ENCODE assay signal across 27 mouse cellular contexts in the genomic region with DNA sequence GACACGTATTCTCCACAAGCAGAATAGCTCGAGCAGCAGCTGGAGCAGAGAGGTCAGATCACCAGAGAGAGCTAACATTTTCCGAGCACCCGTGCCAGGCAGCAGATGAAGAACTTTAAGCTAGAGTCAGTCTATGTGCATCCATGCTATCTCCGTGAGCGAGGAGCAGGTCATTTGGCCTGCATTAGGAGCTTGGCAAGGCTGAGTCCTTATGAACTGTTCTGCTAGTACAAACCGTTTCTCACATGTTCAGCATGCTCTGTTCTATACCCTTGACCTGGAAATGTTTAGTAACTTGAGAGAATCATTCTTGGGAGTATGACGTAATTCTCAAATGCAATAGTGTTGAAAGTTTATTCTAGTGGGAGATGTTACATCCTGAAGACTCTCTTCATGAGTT. TPM values are rescaled to one million over a fixed set of nuclear protein-coding genes. Genes with fewer than 3 reads are reported as not detected.
"Had no signal": no experiment of that assay in that cellular context is flagged by ENCODE, and none has a peak within 500 bp of the region (broad histone marks: within the 10 kb centered on the region; RNA-seq: fewer than 3 reads in every experiment).

No protein-coding gene starts in this region.

- H3K4me3 ChIP-seq: gastrocnemius, adult 2 months; heart, embryonic 13.5 days; heart, embryonic 15.5 days; hindbrain, embryonic 10.5 days; hindbrain, embryonic 12.5 days; intestine, embryonic 15.5 days; layer of hippocampus, adult 2 months; left cerebral cortex, adult 2 months; limb, embryonic 10.5 days; limb, embryonic 12.5 days; liver, embryonic 13.5 days; liver, embryonic 15.5 days had no signal

- H3K4me1 ChIP-seq: heart, embryonic 13.5 days; heart, embryonic 15.5 days; hindbrain, embryonic 10.5 days; hindbrain, embryonic 12.5 days; intestine, embryonic 15.5 days; limb, embryonic 10.5 days; limb, embryonic 12.5 days; liver, embryonic 13.5 days; liver, embryonic 15.5 days had no signal

- DNase-seq: gastrocnemius, adult 2 months; gastrocnemius, postnatal 10 days; gastrocnemius, postnatal 25 days; heart, adult 18-20 months; heart, postnatal 14 days; heart, postnatal 36 days; kidney, adult 18-20 months; kidney, adult 8-10 months; kidney, postnatal 10 days; kidney, postnatal 25 days; kidney, postnatal 4 days; liver, embryonic 13.5 days had no signal

- ATAC-seq: hindbrain, embryonic 16.5 days; inflammation-experienced regulatory T-cells, adult 6 months; intestine, embryonic 15.5 days; intestine, postnatal 0 days had no signal

- H3K36me3 ChIP-seq: heart, embryonic 13.5 days; heart, embryonic 15.5 days; hindbrain, embryonic 10.5 days; hindbrain, embryonic 12.5 days; intestine, embryonic 15.5 days; limb, embryonic 10.5 days; limb, embryonic 12.5 days; liver, embryonic 13.5 days; liver, embryonic 15.5 days had no signal

- H3K4me2 ChIP-seq: heart, embryonic 11.5 days; heart, embryonic 13.5 days; heart, embryonic 15.5 days; hindbrain, embryonic 12.5 days; hindbrain, embryonic 14.5 days; intestine, embryonic 15.5 days; limb, embryonic 12.5 days; liver, embryonic 13.5 days; liver, embryonic 15.5 days had no signal

- H3K9ac ChIP-seq: heart, embryonic 13.5 days; heart, embryonic 15.5 days; hindbrain, embryonic 12.5 days; hindbrain, embryonic 14.5 days; intestine, embryonic 15.5 days; limb, embryonic 12.5 days; liver, embryonic 13.5 days; liver, embryonic 15.5 days had no signal

- H3K27me3 ChIP-seq: heart, embryonic 13.5 days; heart, embryonic 15.5 days; hindbrain, embryonic 12.5 days; intestine, embryonic 15.5 days; limb, embryonic 12.5 days; liver, embryonic 13.5 days; liver, embryonic 15.5 days had no signal

- H3K27ac ChIP-seq: gastrocnemius, adult 2 months; heart, embryonic 13.5 days; heart, embryonic 15.5 days; hindbrain, embryonic 10.5 days; hindbrain, embryonic 12.5 days; hindbrain, embryonic 14.5 days; intestine, embryonic 15.5 days; layer of hippocampus, adult 2 months; left cerebral cortex, adult 2 months; limb, embryonic 10.5 days; limb, embryonic 12.5 days; liver, embryonic 13.5 days; liver, embryonic 15.5 days had no signal

- H3K9me3 ChIP-seq: heart, embryonic 13.5 days; heart, embryonic 15.5 days; hindbrain, embryonic 10.5 days; hindbrain, embryonic 12.5 days; intestine, embryonic 15.5 days; limb, embryonic 10.5 days; limb, embryonic 12.5 days; liver, embryonic 13.5 days; liver, embryonic 15.5 days had no signal

RNA-seq across cellular contexts. Expression of a gene that starts 28.3 kb away (rescaled TPM):
- polyA plus RNA-seq: inflammation-experienced regulatory T-cells, adult 6 months had no signal
